ENCODE assay signal across 9 mouse cellular contexts in the genomic region with DNA sequence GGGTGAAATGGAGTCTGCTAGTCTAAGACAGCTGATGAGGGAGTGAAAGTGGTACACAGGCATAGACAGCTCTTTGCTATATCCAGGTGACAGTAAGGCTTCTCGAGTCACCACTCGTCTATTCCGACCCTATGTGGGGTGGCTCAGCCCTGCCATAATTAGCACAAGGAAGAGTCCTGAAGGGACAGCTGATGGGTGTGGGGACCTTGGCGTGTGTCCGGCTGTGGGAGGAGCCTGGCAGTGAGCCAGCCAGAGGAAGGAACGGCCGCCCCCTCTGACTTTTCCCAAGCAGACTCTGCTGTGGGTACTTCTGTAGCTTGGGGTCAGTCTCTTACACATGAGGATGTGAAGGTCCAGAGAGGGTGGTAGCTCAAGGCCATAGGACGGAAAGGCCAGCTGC. TPM values are rescaled to one million over a fixed set of nuclear protein-coding genes. Genes with fewer than 3 reads are reported as not detected.
DNase-seq lines count a peak whose midpoint lies in the region; ATAC-seq and TF ChIP-seq lines count a peak whose summit lies in the region.
"Had no signal": no experiment of that assay in that cellular context is flagged by ENCODE, and none has a peak within 500 bp of the region (broad histone marks: within the 10 kb centered on the region; RNA-seq: fewer than 3 reads in every experiment).

No protein-coding gene starts in this region.

- peaks cover 78% of the 10 kb centered on the region for H3K36me3 ChIP-seq in neural tube, embryonic 13.5 days
- H3K36me3 ChIP-seq in neural tube, embryonic 15.5 days = peaks cover 29% of the 10 kb centered on the region
- H3K36me3 ChIP-seq in heart, embryonic 13.5 days = peaks cover 15% of the 10 kb centered on the region
- no peaks in the 10 kb centered on the region for H3K36me3 ChIP-seq in myocyte (ENCODE audit: control insufficient read depth, insufficient read depth)

- no peaks in the 10 kb centered on the region for H3K27me3 ChIP-seq in neural tube, embryonic 13.5 days
- H3K27me3 ChIP-seq in neural tube, embryonic 15.5 days (replicated peaks) = no peaks in the 10 kb centered on the region
- no peaks in the 10 kb centered on the region for H3K27me3 ChIP-seq in heart, embryonic 13.5 days (replicated peaks)
- no peaks in the 10 kb centered on the region for H3K27me3 ChIP-seq in myocyte (ENCODE audit: control insufficient read depth, insufficient read depth, insufficient read length)
- H3K27me3 ChIP-seq: Patski had no signal

- peak; percentile 87 for DNase-seq in kidney, postnatal 10 days
- DNase-seq in left cerebral cortex, adult 11 months (ENCODE audit: low spot score) = no peak
- no peak for DNase-seq in spleen, adult 18-20 months
- no peak for DNase-seq in cerebellum, adult 11 months

- H3ac ChIP-seq in myocyte (ENCODE audit: control insufficient read depth, insufficient read length) = no peak overlapping the region

- H3K27ac ChIP-seq in neural tube, embryonic 13.5 days (replicated peaks) = no peak overlapping the region
- no peak overlapping the region for H3K27ac ChIP-seq in neural tube, embryonic 15.5 days (replicated peaks)
- H3K27ac ChIP-seq in heart, embryonic 13.5 days (replicated peaks) = peak overlapping the region; percentile 76; the same call in 1 of the 2 replicates

- peaks cover 7% of the 10 kb centered on the region for H3K4me1 ChIP-seq in neural tube, embryonic 13.5 days (replicated peaks)
- peaks cover 5% of the 10 kb centered on the region; the same call in 1 of the 2 replicates for H3K4me1 ChIP-seq in neural tube, embryonic 15.5 days
- peaks cover 62% of the 10 kb centered on the region for H3K4me1 ChIP-seq in heart, embryonic 13.5 days

- no peak overlapping the region for H3K9ac ChIP-seq in neural tube, embryonic 13.5 days
- H3K9ac ChIP-seq in neural tube, embryonic 15.5 days (replicated peaks) = no peak overlapping the region
- no peak overlapping the region for H3K9ac ChIP-seq in heart, embryonic 13.5 days

- no peak overlapping the region for H3K4me2 ChIP-seq in neural tube, embryonic 13.5 days
- no peak overlapping the region for H3K4me2 ChIP-seq in neural tube, embryonic 15.5 days
- peak overlapping the region; percentile 31 for H3K4me2 ChIP-seq in heart, embryonic 13.5 days
- H3K4me2 ChIP-seq in myocyte (ENCODE audit: low read depth) = peak overlapping the region; percentile 42

- 56% methylated on average over 8 of the region's 8 CpGs for WGBS in neural tube, embryonic 13.5 days
- 59% methylated on average over 8 of the region's 8 CpGs for WGBS in neural tube, embryonic 15.5 days
- 20% methylated on average over 8 of the region's 8 CpGs for WGBS in heart, embryonic 13.5 days

- H3K4me3 ChIP-seq in neural tube, embryonic 13.5 days = no peak overlapping the region
- no peak overlapping the region for H3K4me3 ChIP-seq in neural tube, embryonic 15.5 days (replicated peaks)
- H3K4me3 ChIP-seq in heart, embryonic 13.5 days = no peak overlapping the region
- no peak overlapping the region for H3K4me3 ChIP-seq in myocyte

- H3K79me2 ChIP-seq in myocyte (ENCODE audit: control insufficient read depth, insufficient read depth) = no peaks in the 10 kb centered on the region

- H3K9me3 ChIP-seq in neural tube, embryonic 13.5 days = no peaks in the 10 kb centered on the region
- H3K9me3 ChIP-seq in neural tube, embryonic 15.5 days (replicated peaks) = no peaks in the 10 kb centered on the region
- H3K9me3 ChIP-seq in heart, embryonic 13.5 days = no peaks in the 10 kb centered on the region

- ATAC-seq in neural tube, embryonic 13.5 days (ENCODE audit: low read depth) = 0 out of 2 replicates have a peak, but pooled peaks have one; percentile 25
- ATAC-seq in neural tube, embryonic 15.5 days (ENCODE audit: low FRiP score) = no peak
- peak; percentile 38; the same call in 1 of the 2 replicates for ATAC-seq in heart, embryonic 13.5 days (ENCODE audit: extremely low read depth, insufficient number of reproducible peaks, low FRiP score, low TSS enrichment)
- ATAC-seq: Patski had no signal

- peak; percentile 24 for TF ChIP-seq POLR2A in myocyte (IDR thresholded peaks at IDR 0.05; ENCODE audit: insufficient read length, low read depth)

TF ChIP-seq in myocyte, 11 proteins besides CTCF, POLR2A, EP300 and RAD21:
- TF ChIP-seq MYOD1 (IDR thresholded peaks at IDR 0.05; ENCODE audit: control insufficient read depth in 1 of 3, insufficient read length in 2 of 3, low read depth in 2 of 3) = peak in 2 of 3 experiments; percentile 48 to 80
- peak; percentile 52 to 84 (median 62) for TF ChIP-seq MYOG (IDR thresholded peaks at IDR 0.05; ENCODE audit: control insufficient read depth in 1 of 3, insufficient read depth in 1 of 3, insufficient read length in 2 of 3, low read depth in 2 of 3)
- TF ChIP-seq TCF12 (IDR thresholded peaks at IDR 0.05; ENCODE audit: insufficient read depth, poor library complexity, severe bottlenecking) = peak; percentile 27
- TF ChIP-seq TCF3 (IDR thresholded peaks at IDR 0.05; ENCODE audit: insufficient read length, low read depth) = no peak

RNA-seq across cellular contexts. Expression of a gene that starts 21.2 kb away (rescaled TPM):
- polyA plus RNA-seq in neural tube, embryonic 13.5 days (2015; fragmentation: Nextera tagmentation; extraction: Ambion mirVana) = 11.2 and 13.2 TPM in 2 replicates
- polyA plus RNA-seq in neural tube, embryonic 15.5 days (2015; fragmentation: Nextera tagmentation; extraction: Ambion mirVana) = 8.0 and 8.5 TPM in 2 replicates
- 6.8 and 7.9 TPM in 2 replicates for polyA plus RNA-seq in heart, embryonic 13.5 days (2015; fragmentation: Nextera tagmentation; extraction: Ambion mirVana)
- 19.9 TPM for polyA plus RNA-seq in myocyte (2012; fragmentation: generic; extraction: Trizol)

Comparison
In these comparisons a context has a peak if more than half of its experiments do, and no peak if none do; other contexts are left out.
1. H3K4me2 ChIP-seq: peak in heart, embryonic 13.5 days (single experiment) and myocyte (single experiment); none in neural tube, embryonic 13.5 days (single experiment) and neural tube, embryonic 15.5 days (single experiment).